In genomic region chr3:101701763-101702173, GRCm38 (mm10) we compare ENCODE assay signal across 10 mouse cellular contexts.
A peak's percentile ranks its signal among the peaks of the same experiment; 100 is the strongest.
DNase-seq lines count a peak whose midpoint lies in the region; ATAC-seq and TF ChIP-seq lines count a peak whose summit lies in the region.
"Had no signal": no experiment of that assay in that cellular context is flagged by ENCODE, and none has a peak within 500 bp of the region (broad histone marks: within the 10 kb centered on the region; RNA-seq: fewer than 3 reads in every experiment).

No protein-coding gene starts in this region.

- WGBS in heart, postnatal 0 days = 57% methylated on average over 1 of the region's 1 CpGs
- whole genome bisulfite sequencing in embryonic facial prominence, embryonic 14.5 days = 4% methylated on average over 1 of the region's 1 CpGs
- 25% methylated on average over 1 of the region's 1 CpGs for WGBS in hindbrain, postnatal 0 days
- 6% methylated on average over 1 of the region's 1 CpGs for WGBS in neural tube, embryonic 14.5 days

- no peaks in the 10 kb centered on the region for H3K36me3 ChIP-seq in heart, postnatal 0 days (replicated peaks; ENCODE audit: control insufficient read depth, insufficient read depth, low read length)
- H3K36me3 ChIP-seq in embryonic facial prominence, embryonic 14.5 days (ENCODE audit: control insufficient read depth, insufficient read depth, low read length) = no peaks in the 10 kb centered on the region
- no peaks in the 10 kb centered on the region for H3K36me3 ChIP-seq in hindbrain, postnatal 0 days (ENCODE audit: insufficient read depth, low read length)
- H3K36me3 ChIP-seq in neural tube, embryonic 14.5 days (ENCODE audit: control insufficient read depth, insufficient read depth, low read length) = no peaks in the 10 kb centered on the region
- H3K36me3 ChIP-seq: embryonic facial prominence, embryonic 12.5 days; limb, embryonic 13.5 days had no signal

- H3K4me3 ChIP-seq in heart, postnatal 0 days (ENCODE audit: low read depth, low read length) = no peak overlapping the region
- H3K4me3 ChIP-seq in embryonic facial prominence, embryonic 14.5 days (ENCODE audit: low read depth, low read length) = no peak overlapping the region
- H3K4me3 ChIP-seq in hindbrain, postnatal 0 days (ENCODE audit: low read length) = no peak overlapping the region
- H3K4me3 ChIP-seq in neural tube, embryonic 14.5 days (ENCODE audit: low read depth, low read length) = no peak overlapping the region
- H3K4me3 ChIP-seq: embryonic facial prominence, embryonic 12.5 days; limb, embryonic 13.5 days had no signal

- H3K9me3 ChIP-seq in heart, postnatal 0 days (replicated peaks; ENCODE audit: control insufficient read depth, low read length) = no peaks in the 10 kb centered on the region
- no peaks in the 10 kb centered on the region for H3K9me3 ChIP-seq in embryonic facial prominence, embryonic 14.5 days (ENCODE audit: control insufficient read depth, low read length)
- H3K9me3 ChIP-seq in hindbrain, postnatal 0 days (ENCODE audit: low read length) = no peaks in the 10 kb centered on the region
- H3K9me3 ChIP-seq in neural tube, embryonic 14.5 days (ENCODE audit: control insufficient read depth, low read length) = no peaks in the 10 kb centered on the region; the same call in 1 of the 2 replicates
- H3K9me3 ChIP-seq: embryonic facial prominence, embryonic 12.5 days; limb, embryonic 13.5 days had no signal

- peaks cover 42% of the 10 kb centered on the region for H3K4me1 ChIP-seq in heart, postnatal 0 days (ENCODE audit: control insufficient read depth, insufficient read depth)
- H3K4me1 ChIP-seq in embryonic facial prominence, embryonic 14.5 days (ENCODE audit: control insufficient read depth, insufficient read depth, low read length) = peaks cover 19% of the 10 kb centered on the region
- H3K4me1 ChIP-seq in hindbrain, postnatal 0 days (ENCODE audit: insufficient read depth, low read length) = peaks cover 12% of the 10 kb centered on the region; the same call in 1 of the 2 replicates
- H3K4me1 ChIP-seq in neural tube, embryonic 14.5 days (ENCODE audit: control insufficient read depth, insufficient read depth, low read length) = peaks cover 3% of the 10 kb centered on the region; the same call in 1 of the 2 replicates

- no peak for TF ChIP-seq CTCF in heart, postnatal 0 days (IDR thresholded peaks at IDR 0.05; ENCODE audit: low read depth)
- TF ChIP-seq CTCF in hindbrain, postnatal 0 days (IDR thresholded peaks at IDR 0.05; ENCODE audit: low read depth) = no peak

- no peak for DNase-seq in heart, postnatal 0 days (ENCODE audit: low spot score)
- DNase-seq in heart, postnatal 14 days = no peak
- peak; percentile 41 for DNase-seq in embryonic facial prominence, embryonic 14.5 days (ENCODE audit: low spot score)
- peak; percentile 21 for DNase-seq in hindbrain, postnatal 0 days (ENCODE audit: low spot score)
- DNase-seq in spleen, postnatal 10 days (ENCODE audit: low spot score in 2 of 2) = no peak
- DNase-seq in right cerebral cortex, postnatal 25 days = no peak
- no peak for DNase-seq in cerebellum, adult 8-10 months

- H3K27ac ChIP-seq in heart, postnatal 0 days (ENCODE audit: low read depth) = peak overlapping the region; percentile 36; the same call in 1 of the 2 replicates
- H3K27ac ChIP-seq in embryonic facial prominence, embryonic 14.5 days (replicated peaks; ENCODE audit: low read depth, low read length) = 0 out of 2 replicates have a peak overlapping the region, but pooled peaks have one; percentile 1
- no peak overlapping the region for H3K27ac ChIP-seq in hindbrain, postnatal 0 days
- peak overlapping the region; percentile 46; the same call in 1 of the 2 replicates for H3K27ac ChIP-seq in neural tube, embryonic 14.5 days (ENCODE audit: low read depth, low read length)
- H3K27ac ChIP-seq: embryonic facial prominence, embryonic 12.5 days; limb, embryonic 13.5 days had no signal

- no peak overlapping the region for H3K4me2 ChIP-seq in heart, postnatal 0 days (ENCODE audit: low read depth, low read length)
- H3K4me2 ChIP-seq in embryonic facial prominence, embryonic 14.5 days (ENCODE audit: low read depth, low read length) = no peak overlapping the region
- H3K4me2 ChIP-seq in hindbrain, postnatal 0 days (ENCODE audit: low read depth, low read length) = no peak overlapping the region
- H3K4me2 ChIP-seq in neural tube, embryonic 14.5 days (ENCODE audit: low read depth, low read length) = no peak overlapping the region
- H3K4me2 ChIP-seq: embryonic facial prominence, embryonic 12.5 days; limb, embryonic 13.5 days had no signal

- no peaks in the 10 kb centered on the region for H3K27me3 ChIP-seq in heart, postnatal 0 days (ENCODE audit: control insufficient read depth, insufficient read depth, low read length)
- no peaks in the 10 kb centered on the region for H3K27me3 ChIP-seq in embryonic facial prominence, embryonic 14.5 days (replicated peaks; ENCODE audit: control insufficient read depth, insufficient read depth, low read length)
- no peaks in the 10 kb centered on the region for H3K27me3 ChIP-seq in hindbrain, postnatal 0 days (ENCODE audit: insufficient read depth, low read length)
- H3K27me3 ChIP-seq in neural tube, embryonic 14.5 days (ENCODE audit: control insufficient read depth, insufficient read depth, low read length) = no peaks in the 10 kb centered on the region
- H3K27me3 ChIP-seq: embryonic facial prominence, embryonic 12.5 days; limb, embryonic 13.5 days had no signal

- ATAC-seq in heart, postnatal 0 days (ENCODE audit: insufficient read depth, low read depth) = no peak
- peak; percentile 45 for ATAC-seq in embryonic facial prominence, embryonic 14.5 days (ENCODE audit: low read depth)
- peak; percentile 47 for ATAC-seq in hindbrain, postnatal 0 days
- ATAC-seq in neural tube, embryonic 14.5 days (ENCODE audit: low read depth) = peak; percentile 78; the same call in 1 of the 2 replicates

- no peak overlapping the region for H3K9ac ChIP-seq in heart, postnatal 0 days (replicated peaks; ENCODE audit: low read depth, low read length)
- no peak overlapping the region for H3K9ac ChIP-seq in embryonic facial prominence, embryonic 14.5 days (ENCODE audit: low read depth, low read length)
- H3K9ac ChIP-seq in hindbrain, postnatal 0 days (replicated peaks; ENCODE audit: low read length) = no peak overlapping the region
- no peak overlapping the region for H3K9ac ChIP-seq in neural tube, embryonic 14.5 days (replicated peaks; ENCODE audit: low read depth, low read length)
- H3K9ac ChIP-seq: embryonic facial prominence, embryonic 12.5 days; limb, embryonic 13.5 days had no signal

- intact Hi-C loops in heart, postnatal 14 days (cut with DNase I) = no loop called here

- no peak for TF ChIP-seq EP300 in heart, postnatal 0 days (IDR thresholded peaks at IDR 0.05; ENCODE audit: low read depth)

Comparison
In these comparisons a context has a peak if more than half of its experiments do, and no peak if none do; other contexts are left out.
1. DNase-seq: peak in embryonic facial prominence, embryonic 14.5 days (single experiment) and hindbrain, postnatal 0 days (single experiment); none in heart, postnatal 0 days (single experiment), heart, postnatal 14 days (0 of 2), spleen, postnatal 10 days (0 of 2), right cerebral cortex, postnatal 25 days (single experiment) and cerebellum, adult 8-10 months (single experiment).